In genomic region chr12:58296980-58297379, GRCm38 (mm10) we compare ENCODE assay signal across 16 mouse cellular contexts. TPM values are rescaled to one million over a fixed set of nuclear protein-coding genes. Genes with fewer than 3 reads are reported as not detected.
DNase-seq lines count a peak whose midpoint lies in the region; ATAC-seq lines count a peak whose summit lies in the region.
"Had no signal": no experiment of that assay in that cellular context is flagged by ENCODE, and none has a peak within 500 bp of the region (broad histone marks: within the 10 kb centered on the region; RNA-seq: fewer than 3 reads in every experiment).

No protein-coding gene starts in this region.

- H3K27ac ChIP-seq in heart, embryonic 11.5 days (ENCODE audit: low read depth, low read length), result no peak overlapping the region
- H3K27ac ChIP-seq: embryonic facial prominence, embryonic 15.5 days; forebrain, embryonic 15.5 days; liver, embryonic 13.5 days; midbrain, embryonic 12.5 days had no signal

- no peak overlapping the region for H3K4me3 ChIP-seq in heart, embryonic 11.5 days (ENCODE audit: low read depth, low read length)
- H3K4me3 ChIP-seq: embryonic facial prominence, embryonic 15.5 days; forebrain, embryonic 15.5 days; liver, embryonic 13.5 days; midbrain, embryonic 12.5 days had no signal

- no peaks in the 10 kb centered on the region for H3K27me3 ChIP-seq in heart, embryonic 11.5 days (ENCODE audit: control insufficient read depth, insufficient read depth, low read length)
- H3K27me3 ChIP-seq: embryonic facial prominence, embryonic 15.5 days; forebrain, embryonic 15.5 days; liver, embryonic 13.5 days; midbrain, embryonic 12.5 days had no signal

- no peak for ATAC-seq in heart, embryonic 11.5 days (replicated peaks; ENCODE audit: insufficient number of reproducible peaks, low FRiP score, low TSS enrichment)
- ATAC-seq: CD4-positive, CD25-positive, alpha-beta regulatory T cell, adult 4 months; forebrain, embryonic 15.5 days had no signal

- no peaks in the 10 kb centered on the region for H3K9me3 ChIP-seq in heart, embryonic 11.5 days (replicated peaks; ENCODE audit: control insufficient read depth, low read length)
- H3K9me3 ChIP-seq: embryonic facial prominence, embryonic 15.5 days; forebrain, embryonic 15.5 days; liver, embryonic 13.5 days; midbrain, embryonic 12.5 days had no signal

- H3K9ac ChIP-seq in heart, embryonic 11.5 days (ENCODE audit: low read depth, low read length), result no peak overlapping the region
- H3K9ac ChIP-seq: embryonic facial prominence, embryonic 15.5 days; forebrain, embryonic 15.5 days; liver, embryonic 13.5 days; midbrain, embryonic 12.5 days had no signal

- no peaks in the 10 kb centered on the region for H3K4me1 ChIP-seq in heart, embryonic 11.5 days (ENCODE audit: control insufficient read depth, insufficient read depth, low read length)
- H3K4me1 ChIP-seq: embryonic facial prominence, embryonic 15.5 days; forebrain, embryonic 15.5 days; liver, embryonic 13.5 days; midbrain, embryonic 12.5 days had no signal

- DNase-seq in heart, adult 11 months, result peak; percentile 89
- peak; percentile 5 for DNase-seq in kidney, postnatal 10 days
- no peak for DNase-seq in kidney, adult 18-20 months
- DNase-seq in kidney, postnatal 14 days, result peak; percentile 3
- DNase-seq in lung, postnatal 25 days (ENCODE audit: low spot score), result peak; percentile 24
- no peak for DNase-seq in retina, embryonic 14.5 days (ENCODE audit: low spot score)
- no peak for DNase-seq in cerebellum, postnatal 36 days
- DNase-seq: cerebellum, postnatal 14 days; gastrocnemius, postnatal 36 days; liver, embryonic 13.5 days; retina, postnatal 1 day had no signal

- H3K36me3 ChIP-seq in heart, embryonic 11.5 days (ENCODE audit: control insufficient read depth, insufficient read depth, low read length), result no peaks in the 10 kb centered on the region
- H3K36me3 ChIP-seq: embryonic facial prominence, embryonic 15.5 days; forebrain, embryonic 15.5 days; liver, embryonic 13.5 days; midbrain, embryonic 12.5 days had no signal

- H3K4me2 ChIP-seq in heart, embryonic 11.5 days, result no peak overlapping the region
- H3K4me2 ChIP-seq: embryonic facial prominence, embryonic 15.5 days; forebrain, embryonic 15.5 days; liver, embryonic 13.5 days; midbrain, embryonic 12.5 days had no signal

- 59% methylated on average over 6 of the region's 6 CpGs for WGBS in heart, embryonic 11.5 days (ENCODE audit: insufficient replicate concordance)

RNA-seq across cellular contexts. Expression of gene Clec14a, which starts 27.9 kb away (rescaled TPM):
- 11.0 and 12.8 TPM in 2 replicates for polyA plus RNA-seq in heart, embryonic 11.5 days (2014; fragmentation: Nextera tagmentation; extraction: Ambion mirVana)
- polyA plus RNA-seq: CD4-positive, CD25-positive, alpha-beta regulatory T cell, adult 4 months had no signal

Comparison
In these comparisons a context has a peak if more than half of its experiments do, and no peak if none do; other contexts are left out.
1. DNase-seq: peak in heart, adult 11 months (single experiment), kidney, postnatal 10 days (single experiment), kidney, postnatal 14 days (single experiment) and lung, postnatal 25 days (single experiment); none in kidney, adult 18-20 months (single experiment), retina, embryonic 14.5 days (single experiment) and cerebellum, postnatal 36 days (0 of 2).